Mouse (Mus musculus): Measurements from ENCODE around the gene Dnah3.

Gene Dnah3

GRCm38 (mm10) chr7:120050447-120050846 lies 44.6 kb downstream of the Dnah3 start:
- DNase-seq = no peak

GRCm38 (mm10) chr7:120043990-120044389 lies 51.1 kb downstream of the Dnah3 start:
- no peak for DNase-seq

GRCm38 (mm10) chr7:120036422-120036821 lies 58.7 kb downstream of the Dnah3 start:
- no peak for DNase-seq

- no peak for DNase-seq
These were observed 60.1 kb downstream of the Dnah3 start for GRCm38 (mm10) chr7:120034996-120035395.

- no peak for DNase-seq
These were observed 60.5 kb downstream of the Dnah3 start for GRCm38 (mm10) chr7:120034566-120034965.

- DNase-seq = no peak
These were observed 66.4 kb downstream of the Dnah3 start for GRCm38 (mm10) chr7:120028669-120029068.

GRCm38 (mm10) chr7:119997066-119997465 lies 98.0 kb downstream of the Dnah3 start:
- no peak for DNase-seq

- DNase-seq = no peak
These were observed 109.7 kb downstream of the Dnah3 start for GRCm38 (mm10) chr7:119985279-119985912.

- no peak for DNase-seq
These were observed 114.9 kb downstream of the Dnah3 start for GRCm38 (mm10) chr7:119980170-119980569.

GRCm38 (mm10) chr7:119978576-119978975 lies 116.5 kb downstream of the Dnah3 start:
- peak in 1 of 2 experiments; percentile 54 for DNase-seq

- DNase-seq = no peak
These were observed 117.5 kb downstream of the Dnah3 start for GRCm38 (mm10) chr7:119977574-119977973.

- DNase-seq = peak; percentile 87 to 92
These were observed 118.8 kb downstream of the Dnah3 start for GRCm38 (mm10) chr7:119976256-119976655.

- no peak for DNase-seq
These were observed 120.9 kb downstream of the Dnah3 start for GRCm38 (mm10) chr7:119974214-119974613.

- no peak for DNase-seq
These were observed 125.8 kb downstream of the Dnah3 start for GRCm38 (mm10) chr7:119969320-119969719.

GRCm38 (mm10) chr7:119965651-119966395 lies 129.3 kb downstream of the Dnah3 start:
- no peak for DNase-seq

- no peak for DNase-seq
These were observed 129.9 kb downstream of the Dnah3 start for GRCm38 (mm10) chr7:119965205-119965604.

- peak; percentile 76 to 94 for DNase-seq
These were observed 134.0 kb downstream of the Dnah3 start for GRCm38 (mm10) chr7:119961107-119961506.

GRCm38 (mm10) chr7:119960546-119960945 lies 134.5 kb downstream of the Dnah3 start:
- DNase-seq = no peak

- DNase-seq = peak; percentile 63 to 86
These were observed 135.1 kb downstream of the Dnah3 start for GRCm38 (mm10) chr7:119960006-119960405.

GRCm38 (mm10) chr7:119959491-119959890 lies 135.6 kb downstream of the Dnah3 start:
- no peak for DNase-seq

- DNase-seq = no peak
These were observed 136.0 kb downstream of the Dnah3 start for GRCm38 (mm10) chr7:119959091-119959490.

- peak; percentile 41 to 46 for DNase-seq
These were observed 137.7 kb downstream of the Dnah3 start for GRCm38 (mm10) chr7:119957421-119957820.

- DNase-seq = no peak
These were observed 141.0 kb downstream of the Dnah3 start for GRCm38 (mm10) chr7:119954047-119954446.

GRCm38 (mm10) chr7:119941569-119941968 lies 153.5 kb downstream of the Dnah3 start:
- DNase-seq = peak; percentile 91 to 92

All from kidney, postnatal 36 days (tissue).